8 mouse cellular contexts compared by ENCODE assay signal in the genomic region with DNA sequence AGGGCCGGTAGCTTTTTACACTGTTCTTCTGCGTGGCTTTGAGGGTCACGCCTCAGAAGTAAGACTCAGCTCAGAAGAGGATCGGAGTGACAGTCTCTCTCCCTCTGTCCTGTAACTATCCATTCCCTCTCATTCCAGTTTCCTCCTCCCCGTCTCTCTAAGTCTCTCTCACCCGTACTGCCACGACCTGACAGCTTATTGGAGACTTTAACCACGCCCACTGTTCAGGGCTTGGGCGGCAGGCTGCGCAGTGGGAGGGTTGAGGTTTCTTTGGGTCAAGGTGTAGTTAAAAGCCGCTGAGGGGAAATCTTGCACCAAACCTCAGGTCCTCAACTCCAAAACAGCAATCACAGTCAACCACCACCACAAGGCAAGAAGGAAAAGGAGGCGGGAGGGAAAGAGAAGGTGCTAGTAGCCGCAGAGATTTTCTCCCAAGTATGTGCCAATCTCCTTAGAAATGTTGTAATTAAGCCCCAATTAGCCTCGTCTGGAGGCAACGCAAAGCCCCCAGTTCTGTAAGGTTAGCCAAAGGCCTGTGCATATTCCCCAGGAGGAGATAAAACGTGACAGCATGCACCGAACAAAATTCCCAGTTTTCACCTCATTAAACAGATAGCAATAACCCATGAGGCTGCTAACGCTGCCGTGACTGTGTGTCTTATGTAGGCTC. TPM values are rescaled to one million over a fixed set of nuclear protein-coding genes. Genes with fewer than 3 reads are reported as not detected.
DNase-seq lines count a peak whose midpoint lies in the region; ATAC-seq and TF ChIP-seq lines count a peak whose summit lies in the region.

No protein-coding gene starts in this region.

- peak overlapping the region; percentile 18 for H3K4me3 ChIP-seq in lung, embryonic 15.5 days
- H3K4me3 ChIP-seq in hindbrain, embryonic 12.5 days: no peak overlapping the region
- peak overlapping the region; percentile 20 for H3K4me3 ChIP-seq in limb, embryonic 15.5 days
- peak overlapping the region; percentile 46 for H3K4me3 ChIP-seq in small intestine, adult 2 months (ENCODE audit: low read depth, low read length)

- peak overlapping the region; percentile 52 for H3K4me2 ChIP-seq in lung, embryonic 15.5 days
- peak overlapping the region; percentile 37 for H3K4me2 ChIP-seq in hindbrain, embryonic 12.5 days (replicated peaks)
- H3K4me2 ChIP-seq in limb, embryonic 15.5 days: peak overlapping the region; percentile 44

- no peak overlapping the region for H3K27ac ChIP-seq in lung, embryonic 15.5 days
- no peak overlapping the region for H3K27ac ChIP-seq in hindbrain, embryonic 12.5 days
- H3K27ac ChIP-seq in limb, embryonic 15.5 days: no peak overlapping the region
- H3K27ac ChIP-seq in small intestine, adult 2 months (ENCODE audit: insufficient read depth, low read depth, low read length): peak overlapping the region; percentile 66

- no peak for DNase-seq in lung, postnatal 4 days
- DNase-seq in cerebellum, adult 11 months: no peak
- DNase-seq in ovary, postnatal 10 days (ENCODE audit: low spot score): no peak
- no peak for DNase-seq in urinary bladder, postnatal 36 days (ENCODE audit: low spot score in 2 of 2)

- TF ChIP-seq CTCF in small intestine, adult 2 months (IDR thresholded peaks at IDR 0.05; ENCODE audit: extremely low read depth, insufficient read length, insufficient replicate concordance, low read depth, low read length): no peak

- H3K27me3 ChIP-seq in lung, embryonic 15.5 days: no peaks in the 10 kb centered on the region; the same call in 1 of the 2 replicates
- no peaks in the 10 kb centered on the region for H3K27me3 ChIP-seq in hindbrain, embryonic 12.5 days
- H3K27me3 ChIP-seq in limb, embryonic 15.5 days: peaks cover 6% of the 10 kb centered on the region; the same call in 1 of the 2 replicates
- H3K27me3 ChIP-seq in small intestine, adult 2 months (ENCODE audit: control insufficient read depth, insufficient read depth, low read length): no peaks in the 10 kb centered on the region

- 13% methylated on average over 19 of the region's 19 CpGs for WGBS in lung, embryonic 15.5 days
- 20% methylated on average over 19 of the region's 19 CpGs for WGBS in hindbrain, embryonic 12.5 days
- WGBS in limb, embryonic 15.5 days: 13% methylated on average over 19 of the region's 19 CpGs
- 17% methylated on average over 19 of the region's 19 CpGs for WGBS in small intestine, adult 2 months

- no peak for ATAC-seq in lung, embryonic 15.5 days (ENCODE audit: borderline replicate concordance, extremely low read depth, low FRiP score, low TSS enrichment)
- ATAC-seq in hindbrain, embryonic 12.5 days (ENCODE audit: low FRiP score): no peak
- no peak for ATAC-seq in limb, embryonic 15.5 days (ENCODE audit: insufficient number of reproducible peaks, low FRiP score, low TSS enrichment, low read depth)

- H3K36me3 ChIP-seq in lung, embryonic 15.5 days: no peaks in the 10 kb centered on the region
- no peaks in the 10 kb centered on the region for H3K36me3 ChIP-seq in hindbrain, embryonic 12.5 days
- no peaks in the 10 kb centered on the region for H3K36me3 ChIP-seq in limb, embryonic 15.5 days
- no peaks in the 10 kb centered on the region for H3K36me3 ChIP-seq in small intestine, adult 2 months (ENCODE audit: control insufficient read depth, insufficient read depth, low read length)

- H3K9ac ChIP-seq in lung, embryonic 15.5 days: no peak overlapping the region
- H3K9ac ChIP-seq in hindbrain, embryonic 12.5 days: no peak overlapping the region
- no peak overlapping the region for H3K9ac ChIP-seq in limb, embryonic 15.5 days

- no peak for TF ChIP-seq POLR2A in small intestine, adult 2 months (IDR thresholded peaks at IDR 0.05; ENCODE audit: low read depth, low read length)

- no peaks in the 10 kb centered on the region for H3K9me3 ChIP-seq in lung, embryonic 15.5 days
- no peaks in the 10 kb centered on the region for H3K9me3 ChIP-seq in hindbrain, embryonic 12.5 days (replicated peaks)
- no peaks in the 10 kb centered on the region for H3K9me3 ChIP-seq in limb, embryonic 15.5 days

- peaks cover 7% of the 10 kb centered on the region; the same call in 1 of the 2 replicates for H3K4me1 ChIP-seq in lung, embryonic 15.5 days
- H3K4me1 ChIP-seq in hindbrain, embryonic 12.5 days: peaks cover 14% of the 10 kb centered on the region
- peaks cover 14% of the 10 kb centered on the region for H3K4me1 ChIP-seq in limb, embryonic 15.5 days
- peaks cover 4% of the 10 kb centered on the region; the same call in 1 of the 2 replicates for H3K4me1 ChIP-seq in small intestine, adult 2 months (ENCODE audit: control insufficient read depth, insufficient read depth, insufficient read length, low read length)

RNA-seq across cellular contexts. Expression of gene Sec63, which starts 45.8 kb away (rescaled TPM):
- polyA plus RNA-seq in lung, embryonic 15.5 days (2015; fragmentation: Nextera tagmentation; extraction: Ambion mirVana): 20.0 and 20.7 TPM in 2 replicates
- 31.5 and 35.5 TPM in 2 replicates for polyA plus RNA-seq in hindbrain, embryonic 12.5 days (2016; fragmentation: Nextera tagmentation; extraction: Ambion mirVana)
- polyA plus RNA-seq in limb, embryonic 15.5 days (2015; fragmentation: Nextera tagmentation; extraction: Ambion mirVana): 20.1 and 24.1 TPM in 2 replicates
- polyA plus RNA-seq in small intestine, adult 2 months (2012; rRNA removed): 3.2 and 5.0 TPM in 2 replicates
